In the genomic region with DNA sequence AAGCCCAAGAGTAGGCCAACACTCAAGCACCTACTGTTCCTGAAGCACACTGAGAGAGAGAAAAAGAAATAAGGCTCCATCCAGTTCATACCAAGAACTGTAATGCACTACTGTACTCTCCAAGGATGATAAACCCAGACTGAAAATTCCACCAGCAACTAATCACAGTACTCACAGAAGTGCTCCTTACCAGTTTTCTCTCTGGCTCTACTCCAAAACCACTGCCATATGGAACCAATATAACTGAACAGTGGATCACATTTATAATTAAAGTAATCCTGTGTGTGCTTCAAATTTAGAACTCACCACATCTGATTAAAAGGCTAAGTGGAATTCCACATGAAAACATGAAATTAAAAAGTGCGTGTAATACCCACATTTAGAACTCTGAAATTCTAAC, we compare ENCODE assay signal across 10 mouse cellular contexts. TPM values are rescaled to one million over a fixed set of nuclear protein-coding genes. Genes with fewer than 3 reads are reported as not detected.
DNase-seq lines count a peak whose midpoint lies in the region; ATAC-seq and TF ChIP-seq lines count a peak whose summit lies in the region.
"Had no signal": no experiment of that assay in that cellular context is flagged by ENCODE, and none has a peak within 500 bp of the region (broad histone marks: within the 10 kb centered on the region; RNA-seq: fewer than 3 reads in every experiment).

No protein-coding gene starts in this region.

- no peaks in the 10 kb centered on the region for H3K9me3 ChIP-seq in forebrain, embryonic 14.5 days (replicated peaks; ENCODE audit: control insufficient read depth, low read length)
- 0 out of 2 replicates have a peak, but pooled peaks cover 3% of the 10 kb centered on the region for H3K9me3 ChIP-seq in forebrain, embryonic 10.5 days
- H3K9me3 ChIP-seq in kidney, embryonic 16.5 days (ENCODE audit: low read length) = no peaks in the 10 kb centered on the region
- H3K9me3 ChIP-seq in embryonic facial prominence, embryonic 14.5 days (ENCODE audit: control insufficient read depth, low read length) = no peaks in the 10 kb centered on the region
- H3K9me3 ChIP-seq: forebrain, embryonic 12.5 days had no signal

- H3K79me2 ChIP-seq in myocyte (ENCODE audit: control insufficient read depth, insufficient read depth) = peaks cover 74% of the 10 kb centered on the region

- H3K27ac ChIP-seq in forebrain, embryonic 14.5 days (ENCODE audit: low read depth, low read length) = no peak overlapping the region
- no peak overlapping the region for H3K27ac ChIP-seq in forebrain, embryonic 10.5 days
- no peak overlapping the region for H3K27ac ChIP-seq in kidney, embryonic 16.5 days (ENCODE audit: low read length)
- H3K27ac ChIP-seq in embryonic facial prominence, embryonic 14.5 days (replicated peaks; ENCODE audit: low read depth, low read length) = no peak overlapping the region; the same call in 1 of the 2 replicates
- H3K27ac ChIP-seq: forebrain, embryonic 12.5 days had no signal

- H3K9ac ChIP-seq in forebrain, embryonic 14.5 days (ENCODE audit: low read length) = no peak overlapping the region
- peak overlapping the region; percentile 35; the same call in 1 of the 2 replicates for H3K9ac ChIP-seq in kidney, embryonic 16.5 days (replicated peaks; ENCODE audit: low read length)
- H3K9ac ChIP-seq in embryonic facial prominence, embryonic 14.5 days (ENCODE audit: low read depth, low read length) = peak overlapping the region; percentile 37; the same call in 1 of the 2 replicates

- H3K36me3 ChIP-seq in forebrain, embryonic 14.5 days (ENCODE audit: control insufficient read depth, insufficient read depth, low read length) = no peaks in the 10 kb centered on the region
- peaks cover 32% of the 10 kb centered on the region for H3K36me3 ChIP-seq in forebrain, embryonic 10.5 days (replicated peaks)
- H3K36me3 ChIP-seq in kidney, embryonic 16.5 days (ENCODE audit: insufficient read depth, low read length) = no peaks in the 10 kb centered on the region
- H3K36me3 ChIP-seq in embryonic facial prominence, embryonic 14.5 days (ENCODE audit: control insufficient read depth, insufficient read depth, low read length) = no peaks in the 10 kb centered on the region; the same call in 1 of the 2 replicates
- no peaks in the 10 kb centered on the region for H3K36me3 ChIP-seq in myocyte (ENCODE audit: control insufficient read depth, insufficient read depth)
- H3K36me3 ChIP-seq: forebrain, embryonic 12.5 days had no signal

- H3K4me3 ChIP-seq in forebrain, embryonic 14.5 days (ENCODE audit: low read depth, low read length) = no peak overlapping the region
- H3K4me3 ChIP-seq in forebrain, embryonic 10.5 days = no peak overlapping the region
- no peak overlapping the region for H3K4me3 ChIP-seq in kidney, embryonic 16.5 days (ENCODE audit: low read length)
- peak overlapping the region; percentile 92 for H3K4me3 ChIP-seq in embryonic facial prominence, embryonic 14.5 days (ENCODE audit: low read depth, low read length)
- peak overlapping the region; percentile 46 for H3K4me3 ChIP-seq in myocyte

- ATAC-seq in forebrain, embryonic 14.5 days = no peak
- ATAC-seq in kidney, embryonic 16.5 days (ENCODE audit: low FRiP score, low TSS enrichment) = no peak
- ATAC-seq in embryonic facial prominence, embryonic 14.5 days (ENCODE audit: low read depth) = no peak

- peak; percentile 4 for DNase-seq in forebrain, embryonic 14.5 days (ENCODE audit: low spot score)
- no peak for DNase-seq in forebrain, embryonic 10.5 days (ENCODE audit: extremely low spot score, low spot score)
- DNase-seq in kidney, postnatal 4 days = no peak
- peak; percentile 77 for DNase-seq in embryonic facial prominence, embryonic 14.5 days (ENCODE audit: low spot score)
- DNase-seq in urinary bladder, postnatal 14 days (ENCODE audit: low spot score) = no peak
- DNase-seq in right cerebral cortex, postnatal 4 days = no peak
- DNase-seq: kidney, adult 11 months had no signal

- no peaks in the 10 kb centered on the region for H3K27me3 ChIP-seq in forebrain, embryonic 14.5 days (replicated peaks; ENCODE audit: control insufficient read depth, insufficient read depth, low read length)
- no peaks in the 10 kb centered on the region for H3K27me3 ChIP-seq in forebrain, embryonic 10.5 days (ENCODE audit: poor library complexity, severe bottlenecking)
- H3K27me3 ChIP-seq in kidney, embryonic 16.5 days (ENCODE audit: insufficient read depth, low read length) = no peaks in the 10 kb centered on the region
- H3K27me3 ChIP-seq in embryonic facial prominence, embryonic 14.5 days (replicated peaks; ENCODE audit: control insufficient read depth, insufficient read depth, low read length) = no peaks in the 10 kb centered on the region
- no peaks in the 10 kb centered on the region for H3K27me3 ChIP-seq in myocyte (ENCODE audit: control insufficient read depth, insufficient read depth, insufficient read length)
- H3K27me3 ChIP-seq: forebrain, embryonic 12.5 days had no signal

- 89% methylated on average over 1 of the region's 1 CpGs for WGBS in forebrain, embryonic 14.5 days
- 86% methylated on average over 1 of the region's 1 CpGs for WGBS in forebrain, embryonic 10.5 days
- WGBS in kidney, embryonic 16.5 days = 87% methylated on average over 1 of the region's 1 CpGs
- WGBS in embryonic facial prominence, embryonic 14.5 days = 33% methylated on average over 1 of the region's 1 CpGs

- no peak overlapping the region; the same call in 1 of the 2 replicates for H3K4me2 ChIP-seq in forebrain, embryonic 14.5 days (ENCODE audit: low read length)
- H3K4me2 ChIP-seq in kidney, embryonic 16.5 days (replicated peaks; ENCODE audit: low read depth, low read length) = no peak overlapping the region
- peak overlapping the region; percentile 81 for H3K4me2 ChIP-seq in embryonic facial prominence, embryonic 14.5 days (ENCODE audit: low read depth, low read length)
- H3K4me2 ChIP-seq in myocyte (ENCODE audit: low read depth) = peak overlapping the region; percentile 81

- TF ChIP-seq POLR2A in myocyte (IDR thresholded peaks at IDR 0.05; ENCODE audit: insufficient read length, low read depth) = no peak

- H3K4me1 ChIP-seq in forebrain, embryonic 14.5 days (ENCODE audit: control insufficient read depth, insufficient read depth, low read length) = peaks cover 8% of the 10 kb centered on the region; the same call in 1 of the 2 replicates
- peaks cover 24% of the 10 kb centered on the region for H3K4me1 ChIP-seq in forebrain, embryonic 10.5 days
- peaks cover 22% of the 10 kb centered on the region; the same call in 1 of the 2 replicates for H3K4me1 ChIP-seq in kidney, embryonic 16.5 days (ENCODE audit: insufficient read depth, low read length)
- H3K4me1 ChIP-seq in embryonic facial prominence, embryonic 14.5 days (ENCODE audit: control insufficient read depth, insufficient read depth, low read length) = peaks cover 19% of the 10 kb centered on the region

- H3ac ChIP-seq in myocyte (ENCODE audit: control insufficient read depth, insufficient read length) = no peak overlapping the region

TF ChIP-seq in myocyte, 11 proteins besides CTCF, POLR2A, EP300 and RAD21:
- TF ChIP-seq SRF (IDR thresholded peaks at IDR 0.05; ENCODE audit: control insufficient read depth, insufficient read length, low read depth) (no peak), POLR2AphosphoS2 (IDR thresholded peaks at IDR 0.05; ENCODE audit: insufficient read length, low read depth) (no peak), MYOG (IDR thresholded peaks at IDR 0.05; ENCODE audit: control insufficient read depth in 1 of 3, insufficient read depth in 1 of 3, insufficient read length in 2 of 3, low read depth in 2 of 3) (no peak), E2F4 (IDR thresholded peaks at IDR 0.05; ENCODE audit: insufficient read depth) (no peak), CEBPB (IDR thresholded peaks at IDR 0.05; ENCODE audit: insufficient read depth, poor library complexity, severe bottlenecking) (no peak), REST (IDR thresholded peaks at IDR 0.05; ENCODE audit: insufficient read depth, insufficient read length) (no peak), TCF3 (IDR thresholded peaks at IDR 0.05; ENCODE audit: insufficient read length, low read depth) (no peak), USF1 (IDR thresholded peaks at IDR 0.05; ENCODE audit: low read depth) (no peak), MYOD1 (IDR thresholded peaks at IDR 0.05; ENCODE audit: control insufficient read depth in 1 of 3, insufficient read length in 2 of 3, low read depth in 2 of 3) (no peak), MAX (IDR thresholded peaks at IDR 0.05; ENCODE audit: low read depth) (no peak), TCF12 (IDR thresholded peaks at IDR 0.05; ENCODE audit: insufficient read depth, poor library complexity, severe bottlenecking) (no peak)

RNA-seq across cellular contexts. Expression of a gene that starts 1.8 kb away (rescaled TPM):
- polyA plus RNA-seq in forebrain, embryonic 14.5 days (2014; fragmentation: Nextera tagmentation; extraction: Ambion mirVana) = 41.8 and 42.1 TPM in 2 replicates
- polyA plus RNA-seq in forebrain, embryonic 10.5 days (2016; fragmentation: Nextera tagmentation; extraction: Ambion mirVana) = 63.7 and 66.0 TPM in 2 replicates
- polyA plus RNA-seq in kidney, embryonic 16.5 days (2015; fragmentation: Nextera tagmentation; extraction: Ambion mirVana) = 51.6 and 62.1 TPM in 2 replicates
- polyA plus RNA-seq in embryonic facial prominence, embryonic 14.5 days (2014; fragmentation: Nextera tagmentation; extraction: Ambion mirVana) = 60.5 and 66.1 TPM in 2 replicates
- 13.0 TPM for polyA plus RNA-seq in myocyte (2012; fragmentation: generic; extraction: Trizol)

RNA-seq across cellular contexts. Expression of a gene that starts 1.9 kb away (rescaled TPM):
- polyA plus RNA-seq in forebrain, embryonic 14.5 days (2014; fragmentation: Nextera tagmentation; extraction: Ambion mirVana) = 10.0 and 11.0 TPM in 2 replicates
- 14.1 and 14.2 TPM in 2 replicates for polyA plus RNA-seq in forebrain, embryonic 10.5 days (2016; fragmentation: Nextera tagmentation; extraction: Ambion mirVana)
- 11.4 and 13.6 TPM in 2 replicates for polyA plus RNA-seq in kidney, embryonic 16.5 days (2015; fragmentation: Nextera tagmentation; extraction: Ambion mirVana)
- polyA plus RNA-seq in embryonic facial prominence, embryonic 14.5 days (2014; fragmentation: Nextera tagmentation; extraction: Ambion mirVana) = 10.8 and 12.7 TPM in 2 replicates
- polyA plus RNA-seq in myocyte (2012; fragmentation: generic; extraction: Trizol) = 6.6 TPM

RNA-seq across cellular contexts. Expression of a gene that starts 58.4 kb away (rescaled TPM):
- 15.7 and 19.7 TPM in 2 replicates for polyA plus RNA-seq in forebrain, embryonic 14.5 days (2014; fragmentation: Nextera tagmentation; extraction: Ambion mirVana)
- 21.8 and 22.4 TPM in 2 replicates for polyA plus RNA-seq in forebrain, embryonic 10.5 days (2016; fragmentation: Nextera tagmentation; extraction: Ambion mirVana)
- 48.5 and 49.1 TPM in 2 replicates for polyA plus RNA-seq in kidney, embryonic 16.5 days (2015; fragmentation: Nextera tagmentation; extraction: Ambion mirVana)
- 53.5 and 53.6 TPM in 2 replicates for polyA plus RNA-seq in embryonic facial prominence, embryonic 14.5 days (2014; fragmentation: Nextera tagmentation; extraction: Ambion mirVana)
- 8.2 TPM for polyA plus RNA-seq in myocyte (2012; fragmentation: generic; extraction: Trizol)

Comparison
In these comparisons a context has a peak if more than half of its experiments do, and no peak if none do; other contexts are left out.
1. DNase-seq: peak in forebrain, embryonic 14.5 days (single experiment) and embryonic facial prominence, embryonic 14.5 days (single experiment); none in forebrain, embryonic 10.5 days (single experiment), kidney, postnatal 4 days (0 of 2), urinary bladder, postnatal 14 days (single experiment) and right cerebral cortex, postnatal 4 days (single experiment).
2. H3K4me2 ChIP-seq: peak in embryonic facial prominence, embryonic 14.5 days (single experiment) and myocyte (single experiment); none in forebrain, embryonic 14.5 days (single experiment) and kidney, embryonic 16.5 days (single experiment).
3. H3K4me3 ChIP-seq: peak in embryonic facial prominence, embryonic 14.5 days (single experiment) and myocyte (single experiment); none in forebrain, embryonic 14.5 days (single experiment), forebrain, embryonic 10.5 days (single experiment) and kidney, embryonic 16.5 days (single experiment).